Mouse (Mus musculus) heart, embryonic 14.5 days (tissue): Measurements from ENCODE around the gene Vps37c. TPM values are rescaled to one million over a fixed set of nuclear protein-coding genes. Genes with fewer than 3 reads are reported as not detected.

Experiments
- ATAC-seq: fragments of 200-750 bp; cut with Nextera tagmentation; 2 replicates; pipeline ENCODE4 v1.8.0; 2017; ENCODE audit warnings: low read depth, moderate TSS enrichment; ENCODE audit not compliant: insufficient number of reproducible peaks, insufficient read depth, low FRiP score
- H3K27ac ChIP-seq, 2 experiments: fragments of 200-500 bp in 1 of 2; fragments of 300-500 bp in 1 of 2; sonication (generic) in 1 of 2; replicated peaks in 1 of 2; 2 replicates each; pipeline ENCODE4 v1.5.1; 2012 to 2014; ENCODE audit warnings: low read depth in 2 of 2, low read length in 2 of 2, control low read depth in 1 of 2, mild to moderate bottlenecking in 1 of 2, mixed read lengths in 1 of 2; ENCODE audit not compliant: control insufficient read depth in 1 of 2, insufficient read depth in 1 of 2
- H3K27me3 ChIP-seq: fragments of 300-500 bp; sonication (generic); 2 replicates; pipeline ENCODE4 v1.6.1; 2014; ENCODE audit warnings: mild to moderate bottlenecking, low read length, control low read depth; ENCODE audit not compliant: control insufficient read depth, insufficient read depth
- H3K36me3 ChIP-seq: fragments of 300-500 bp; sonication (generic); 2 replicates; pipeline ENCODE4 v1.6.1; 2014; ENCODE audit warnings: mild to moderate bottlenecking, control low read depth, low read length, mixed read lengths; ENCODE audit not compliant: control insufficient read depth, insufficient read depth
- H3K4me1 ChIP-seq, 2 experiments: fragments of 200-500 bp in 1 of 2; fragments of 300-500 bp in 1 of 2; sonication (generic) in 1 of 2; 2 replicates each; pipeline ENCODE4 v1.6.1; 2012 to 2014; ENCODE audit warnings: low read length in 2 of 2, control low read depth in 1 of 2, mixed read lengths in 1 of 2; ENCODE audit not compliant: control insufficient read depth in 2 of 2, insufficient read depth in 2 of 2
- H3K4me2 ChIP-seq: fragments of 300-500 bp; sonication (generic); 2 replicates; pipeline ENCODE4 v1.6.1; 2014; ENCODE audit warnings: mild to moderate bottlenecking, low read length
- H3K4me3 ChIP-seq, 2 experiments: fragments of 200-500 bp in 1 of 2; fragments of 300-500 bp in 1 of 2; sonication (generic) in 1 of 2; 2 replicates each; pipeline ENCODE4 v1.5.1; 2012 to 2014; ENCODE audit warnings: low read length in 2 of 2, mild to moderate bottlenecking in 2 of 2, control low read depth in 1 of 2, low read depth in 1 of 2, moderate library complexity in 1 of 2; ENCODE audit not compliant: control insufficient read depth in 1 of 2, insufficient read depth in 1 of 2
- H3K9ac ChIP-seq: fragments of 300-500 bp; sonication (generic); 2 replicates; pipeline ENCODE4 v1.6.1; 2014; ENCODE audit warnings: mild to moderate bottlenecking, low read length
- H3K9me3 ChIP-seq: fragments of 300-500 bp; sonication (generic); 2 replicates; pipeline ENCODE4 v1.6.1; 2016; ENCODE audit warnings: low read length, control low read depth; ENCODE audit not compliant: control insufficient read depth
- WGBS: fragments of 180-500 bp; shearing (Covaris S2); extraction: QIAGEN DNeasy Blood & Tissue Kit; methylation state at CpG from one replicate; pipeline ENCODE4 v1.1.7; 2014; 5-methylcytosine and 5-hydroxymethylcytosine counted together
- polyA plus RNA-seq: library from polyadenylated mRNA; unstranded; fragments of >200 nt; fragmentation: Nextera tagmentation; extraction: Ambion mirVana; gene quantifications from 2 replicates; pipeline ENCODE4 v1.2.1, GENCODE M21; 2014

Gene Vps37c
- polyA plus RNA-seq, 1 experiment from 2014 or later: 30.0 TPM

DNA sequence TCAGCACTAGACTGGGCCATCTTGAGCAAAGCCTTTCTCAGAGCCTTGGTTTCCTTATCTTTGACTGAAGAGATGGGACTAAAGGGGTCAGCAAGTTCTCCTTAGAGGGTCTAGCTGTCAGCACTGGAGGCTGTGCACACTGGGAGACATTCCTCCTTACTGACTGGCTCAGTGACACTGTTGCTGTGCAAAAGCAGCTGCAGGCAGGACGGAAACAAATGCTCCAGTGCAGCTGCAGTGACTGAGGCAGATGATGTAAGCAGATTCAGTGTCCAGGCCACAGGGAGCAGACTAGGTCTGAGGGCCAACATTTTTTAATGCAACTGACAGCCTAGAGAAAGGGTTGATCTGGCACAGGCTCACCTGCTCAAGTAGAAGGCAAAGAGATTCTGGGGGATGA lies 15.3 kb upstream of the Vps37c start:
- H3K9me3 ChIP-seq: no peaks in the 10 kb centered on the region
- peaks cover 3 to 4% of the 10 kb centered on the region in 2 experiments; a peak in 1 of 4 replicates for H3K4me1 ChIP-seq
- H3K9ac ChIP-seq: no peak overlapping the region
- no peak overlapping the region for H3K4me3 ChIP-seq
- no peaks in the 10 kb centered on the region for H3K36me3 ChIP-seq
- H3K27ac ChIP-seq: no peak overlapping the region
- no peak overlapping the region for H3K4me2 ChIP-seq
- H3K27me3 ChIP-seq: no peaks in the 10 kb centered on the region
- 39% methylated on average over 1 of the region's 1 CpGs for WGBS
- ATAC-seq: no peak

DNA sequence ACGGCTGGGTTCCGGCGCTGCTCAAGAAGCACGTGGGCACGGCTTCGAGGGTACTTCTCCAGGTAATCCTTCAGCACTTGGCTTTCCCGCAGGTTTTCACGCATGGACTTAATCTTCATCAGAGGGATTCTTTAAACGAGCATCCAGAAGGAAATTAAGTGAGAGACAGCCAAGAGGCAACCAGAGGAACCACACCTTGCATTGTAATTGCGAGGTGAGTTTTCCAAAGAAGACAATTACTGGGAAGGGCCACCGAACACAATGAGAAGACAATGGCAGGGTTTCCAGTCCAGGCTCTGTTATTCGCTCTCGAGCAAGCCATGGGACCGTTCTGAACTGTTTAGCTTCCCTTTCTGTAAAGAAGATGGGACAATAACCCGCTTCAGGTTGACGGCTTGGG lies 11.9 kb upstream of the Vps37c start:
- no peak for ATAC-seq
- Histone ChIP-seq H3K9me3 (no peaks in the 10 kb centered on the region), H3K36me3 (no peaks in the 10 kb centered on the region), H3K4me1 (peaks cover 3 to 4% of the 10 kb centered on the region in 2 experiments; a peak in 1 of 4 replicates), H3K4me3 (no peak overlapping the region), H3K4me2 (no peak overlapping the region), H3K9ac (no peak overlapping the region), H3K27ac (no peak overlapping the region), H3K27me3 (no peaks in the 10 kb centered on the region)
- WGBS: 80% methylated on average over 16 of the region's 16 CpGs

DNA sequence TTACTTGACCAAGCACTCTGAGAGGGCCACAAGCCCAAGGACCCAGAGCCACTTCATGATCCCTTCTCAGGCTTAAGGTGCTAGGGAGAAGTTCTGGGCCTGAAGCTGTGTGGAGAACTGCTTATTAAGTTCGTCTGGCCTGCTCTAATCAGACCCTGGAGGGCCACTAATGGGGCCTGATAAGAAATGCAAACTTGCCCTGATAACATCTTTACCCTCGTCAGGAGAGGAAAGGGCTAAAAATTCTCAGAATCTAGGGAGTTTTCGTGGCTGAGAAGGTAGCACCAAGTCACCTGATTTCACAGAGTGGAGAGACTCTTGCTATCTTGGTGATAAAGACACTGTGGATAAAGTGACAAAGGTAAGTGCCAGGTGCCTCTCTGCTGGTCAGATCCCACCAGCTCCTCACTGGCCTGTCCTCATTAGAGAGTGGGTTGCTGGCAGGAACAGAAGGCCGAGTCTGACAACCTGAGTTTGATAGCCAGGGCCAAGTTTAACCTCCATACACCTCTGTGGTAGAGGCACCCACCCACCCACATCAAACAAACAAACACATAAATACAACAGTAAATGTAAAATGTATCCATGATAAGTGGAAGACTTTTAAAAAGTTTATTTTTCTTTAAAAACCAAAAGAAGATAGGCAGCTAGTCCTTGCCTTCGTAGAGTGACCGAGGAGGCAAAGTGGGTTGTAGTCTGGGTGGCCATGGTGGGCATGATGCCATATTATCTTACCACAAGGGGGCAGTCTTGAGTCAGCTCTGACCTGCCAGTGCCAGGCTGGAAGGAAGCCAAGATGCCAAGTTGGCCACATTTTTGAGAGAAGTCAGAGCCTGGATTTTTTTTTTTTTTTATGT lies 10.4 kb upstream of the Vps37c start, which contains the start of gene Pga5:
Gene Pga5, minus strand, starts transcription at position 157 of the 857 bp plus-strand sequence.
- Histone ChIP-seq H3K36me3 (no peaks in the 10 kb centered on the region), H3K9ac (0 out of 2 replicates have a peak within 1 kb of the TSS, but pooled peaks have one; percentile 8), H3K4me2 (no peak within 1 kb of the TSS), H3K4me1 (peaks cover 3 to 4% of the 10 kb centered on the region in 2 experiments; a peak in 1 of 4 replicates), H3K27ac (no peak within 1 kb of the TSS), H3K4me3 (no peak within 1 kb of the TSS), H3K27me3 (no peaks in the 10 kb centered on the region), H3K9me3 (no peaks in the 10 kb centered on the region)
- ATAC-seq: no peak
- 24% methylated on average over 6 of the region's 6 CpGs for WGBS

DNA sequence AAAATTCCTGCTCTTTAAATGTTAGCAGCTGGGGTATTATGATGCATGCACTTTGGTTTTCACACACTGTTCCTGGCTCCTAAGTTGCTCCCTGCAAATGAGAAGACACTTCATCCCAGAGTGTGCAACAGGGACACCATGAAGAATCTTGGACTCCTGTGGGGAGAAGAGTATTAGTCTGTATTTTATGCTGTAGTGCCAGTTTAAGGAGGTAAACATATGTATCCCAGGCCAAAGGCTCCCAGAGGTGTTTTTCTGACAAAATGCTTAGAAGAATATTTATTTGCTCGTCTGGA lies 9.8 kb upstream of the Vps37c start:
- Histone ChIP-seq H3K4me2 (no peak overlapping the region), H3K9ac (0 out of 2 replicates have a peak overlapping the region, but pooled peaks have one; percentile 8), H3K4me1 (no peaks in the 10 kb centered on the region), H3K9me3 (no peaks in the 10 kb centered on the region), H3K27ac (no peak overlapping the region), H3K4me3 (no peak overlapping the region), H3K36me3 (no peaks in the 10 kb centered on the region), H3K27me3 (no peaks in the 10 kb centered on the region; the same call in 1 of the 2 replicates)
- no peak for ATAC-seq
- 74% methylated on average over 1 of the region's 1 CpGs for WGBS

DNA sequence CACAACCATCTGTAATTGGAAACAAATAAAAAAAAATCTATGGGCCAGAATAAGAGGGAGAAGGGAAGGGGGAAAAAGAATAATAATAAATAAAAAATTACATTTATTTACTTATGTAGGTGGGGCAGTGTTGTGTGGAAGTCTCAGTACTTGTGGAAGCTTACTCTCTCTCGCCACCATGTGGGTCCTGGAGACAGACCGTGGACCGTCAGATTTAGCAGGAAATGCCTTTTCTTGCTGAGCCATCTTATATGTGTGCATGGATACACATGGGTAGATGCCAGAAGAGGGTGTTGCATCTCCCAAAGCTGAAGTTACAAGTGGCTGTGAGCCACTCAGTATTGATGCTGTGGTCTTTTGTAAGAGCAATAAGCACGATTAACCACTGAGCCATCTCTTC lies 7.0 kb upstream of the Vps37c start:
- H3K4me2 ChIP-seq: no peak overlapping the region
- no peak overlapping the region for H3K27ac ChIP-seq
- no peak overlapping the region for H3K9ac ChIP-seq
- 59% methylated on average over 4 of the region's 4 CpGs for WGBS
- ATAC-seq: no peak
- H3K4me3 ChIP-seq: no peak overlapping the region
- peaks cover 4% of the 10 kb centered on the region; the same call in 1 of the 2 replicates for H3K27me3 ChIP-seq
- no peaks in the 10 kb centered on the region for H3K9me3 ChIP-seq
- H3K36me3 ChIP-seq: no peaks in the 10 kb centered on the region
- no peaks in the 10 kb centered on the region for H3K4me1 ChIP-seq

DNA sequence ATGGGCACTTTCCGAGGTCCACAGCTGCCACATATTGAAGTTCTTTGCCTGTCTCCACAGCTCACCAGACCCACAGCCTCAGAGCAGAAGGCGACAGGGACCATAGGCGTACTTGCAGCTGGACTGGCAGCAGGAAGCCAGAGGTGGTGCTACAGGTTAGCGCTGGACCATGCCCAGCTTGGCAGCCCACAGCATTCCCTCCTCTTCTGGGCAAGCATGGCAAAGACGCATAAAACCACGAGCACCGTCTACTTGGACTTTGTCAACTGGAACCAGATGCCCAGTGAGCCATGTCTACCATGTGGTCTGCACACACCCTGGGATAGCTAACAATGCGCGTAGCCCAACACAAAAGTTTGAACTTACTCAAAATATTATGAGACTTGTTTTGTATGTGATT lies 3.5 kb upstream of the Vps37c start:
- Histone ChIP-seq H3K36me3 (no peaks in the 10 kb centered on the region), H3K9ac (no peak overlapping the region), H3K27ac (no peak overlapping the region), H3K27me3 (peaks cover 4% of the 10 kb centered on the region; the same call in 1 of the 2 replicates), H3K4me1 (peaks cover 9 to 18% of the 10 kb centered on the region in 2 experiments), H3K9me3 (no peaks in the 10 kb centered on the region), H3K4me3 (no peak overlapping the region), H3K4me2 (no peak overlapping the region)
- 88% methylated on average over 9 of the region's 9 CpGs for WGBS
- ATAC-seq: no peak

DNA sequence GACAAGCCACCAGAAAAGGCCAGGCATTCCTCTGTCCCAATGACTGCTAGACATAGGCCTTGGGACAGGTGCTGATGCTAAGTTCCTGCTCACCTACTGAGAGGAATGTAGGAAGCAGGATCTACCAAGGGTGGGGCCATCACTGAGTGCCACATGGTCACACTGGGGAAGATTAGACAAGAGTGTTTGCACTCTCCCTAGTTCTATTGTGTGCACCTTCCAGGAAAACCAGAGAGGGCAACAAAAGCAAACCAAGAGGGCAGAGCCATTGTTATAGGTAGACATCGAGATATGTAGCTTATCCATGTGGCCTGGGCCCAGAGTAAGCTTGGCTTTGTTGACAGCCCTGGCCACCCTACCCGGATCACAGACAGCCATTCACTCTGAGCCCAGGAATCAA lies 2.8 kb upstream of the Vps37c start:
- Histone ChIP-seq H3K4me1 (peaks cover 11 to 24% of the 10 kb centered on the region in 2 experiments), H3K4me2 (no peak overlapping the region), H3K36me3 (no peaks in the 10 kb centered on the region), H3K27me3 (peaks cover 4% of the 10 kb centered on the region; the same call in 1 of the 2 replicates), H3K9ac (no peak overlapping the region), H3K27ac (no peak overlapping the region), H3K4me3 (no peak overlapping the region), H3K9me3 (no peaks in the 10 kb centered on the region)
- no peak for ATAC-seq
- WGBS: 74% methylated on average over 2 of the region's 2 CpGs
